Mouse (Mus musculus): Measurements from ENCODE around the gene Gfpt2. TPM values are rescaled to one million over a fixed set of nuclear protein-coding genes. Genes with fewer than 3 reads are reported as not detected.

The Gfpt2 gene
- polyA plus RNA-seq, 2 experiments = 0.39 to 0.90 TPM

- Histone ChIP-seq H3K27ac (no peak overlapping the region), H3K36me3 (replicated peaks; ENCODE audit: control insufficient read depth, insufficient read depth, low read depth) (no peaks in the 10 kb centered on the region), H3K4me1 (replicated peaks; ENCODE audit: control insufficient read depth in 2 of 2, insufficient read depth in 2 of 2, low read length in 1 of 2) (no peaks in the 10 kb centered on the region; a peak in 1 of 4 replicates), H3K27me3 (ENCODE audit: control insufficient read depth, insufficient read depth, low read length) (no peaks in the 10 kb centered on the region), H3K4me2 (ENCODE audit: low read depth) (no peak overlapping the region), H3K9me3 (ENCODE audit: control insufficient read depth, low read length) (no peaks in the 10 kb centered on the region), H3K9ac (replicated peaks) (no peak overlapping the region), H3K4me3 (ENCODE audit: insufficient read depth in 1 of 2, low read depth in 2 of 2, low read length in 2 of 2) (no peak overlapping the region)
- DNase-seq (ENCODE audit: low read depth in 3 of 3, low spot score in 3 of 3) (no peak), ATAC-seq (ENCODE audit: insufficient read depth) (no peak)
- WGBS (ENCODE audit: insufficient replicate concordance) = 70% methylated on average over 3 of the region's 3 CpGs
- TF ChIP-seq CTCF (IDR thresholded peaks at IDR 0.05; ENCODE audit: low read depth) (no peak), EP300 (IDR thresholded peaks at IDR 0.05; ENCODE audit: low read depth) (no peak)
Measured at GRCm38 (mm10) chr11:49758096-49758495, 35.9 kb upstream of the Gfpt2 start.

- no peak overlapping the region for H3K9ac ChIP-seq (replicated peaks)
- H3K27ac ChIP-seq = no peak overlapping the region
- 74% methylated on average over 5 of the region's 5 CpGs for WGBS (ENCODE audit: insufficient replicate concordance)
- H3K36me3 ChIP-seq (replicated peaks; ENCODE audit: control insufficient read depth, insufficient read depth, low read depth) = no peaks in the 10 kb centered on the region
- no peaks in the 10 kb centered on the region for H3K9me3 ChIP-seq (ENCODE audit: control insufficient read depth, low read length)
- ATAC-seq (ENCODE audit: insufficient read depth) (no peak), DNase-seq (ENCODE audit: low read depth in 3 of 3, low spot score in 3 of 3) (no peak)
- no peak for TF ChIP-seq EP300 (IDR thresholded peaks at IDR 0.05; ENCODE audit: low read depth)
- TF ChIP-seq CTCF (IDR thresholded peaks at IDR 0.05; ENCODE audit: low read depth) = no peak
- no peaks in the 10 kb centered on the region for H3K27me3 ChIP-seq (ENCODE audit: control insufficient read depth, insufficient read depth, low read length)
- peaks cover 11 to 15% of the 10 kb centered on the region in 2 experiments for H3K4me1 ChIP-seq (replicated peaks; ENCODE audit: control insufficient read depth in 2 of 2, insufficient read depth in 2 of 2, low read length in 1 of 2)
- H3K4me3 ChIP-seq (ENCODE audit: insufficient read depth in 1 of 2, low read depth in 2 of 2, low read length in 2 of 2) = no peak overlapping the region
- H3K4me2 ChIP-seq (ENCODE audit: low read depth) = no peak overlapping the region
Measured at GRCm38 (mm10) chr11:49761130-49761529, 32.8 kb upstream of the Gfpt2 start.

GRCm38 (mm10) chr11:49763555-49763954 lies 30.4 kb upstream of the Gfpt2 start:
- no peaks in the 10 kb centered on the region for H3K36me3 ChIP-seq (replicated peaks; ENCODE audit: control insufficient read depth, insufficient read depth, low read depth)
- no peak overlapping the region for H3K27ac ChIP-seq
- TF ChIP-seq EP300 (IDR thresholded peaks at IDR 0.05; ENCODE audit: low read depth) (no peak), CTCF (IDR thresholded peaks at IDR 0.05; ENCODE audit: low read depth) (no peak)
- no peak for DNase-seq (ENCODE audit: low read depth in 3 of 3, low spot score in 3 of 3)
- no peak overlapping the region for H3K4me2 ChIP-seq (ENCODE audit: low read depth)
- no peak overlapping the region for H3K4me3 ChIP-seq (ENCODE audit: insufficient read depth in 1 of 2, low read depth in 2 of 2, low read length in 2 of 2)
- no peaks in the 10 kb centered on the region for H3K27me3 ChIP-seq (ENCODE audit: control insufficient read depth, insufficient read depth, low read length)
- peaks cover 13 to 22% of the 10 kb centered on the region in 2 experiments for H3K4me1 ChIP-seq (replicated peaks; ENCODE audit: control insufficient read depth in 2 of 2, insufficient read depth in 2 of 2, low read length in 1 of 2)
- no peak overlapping the region for H3K9ac ChIP-seq (replicated peaks)
- no peak for ATAC-seq (ENCODE audit: insufficient read depth)
- no peaks in the 10 kb centered on the region for H3K9me3 ChIP-seq (ENCODE audit: control insufficient read depth, low read length)

- WGBS (ENCODE audit: insufficient replicate concordance) = 48% methylated on average over 4 of the region's 4 CpGs
- Histone ChIP-seq H3K27me3 (ENCODE audit: control insufficient read depth, insufficient read depth, low read length) (no peaks in the 10 kb centered on the region), H3K27ac (no peak overlapping the region), H3K36me3 (replicated peaks; ENCODE audit: control insufficient read depth, insufficient read depth, low read depth) (no peaks in the 10 kb centered on the region), H3K9ac (replicated peaks) (no peak overlapping the region), H3K9me3 (ENCODE audit: control insufficient read depth, low read length) (no peaks in the 10 kb centered on the region), H3K4me2 (ENCODE audit: low read depth) (no peak overlapping the region), H3K4me3 (ENCODE audit: insufficient read depth in 1 of 2, low read depth in 2 of 2, low read length in 2 of 2) (no peak overlapping the region), H3K4me1 (replicated peaks; ENCODE audit: control insufficient read depth in 2 of 2, insufficient read depth in 2 of 2, low read length in 1 of 2) (peaks cover 13 to 22% of the 10 kb centered on the region in 2 experiments)
- no peak for ATAC-seq (ENCODE audit: insufficient read depth)
- DNase-seq (ENCODE audit: low read depth in 3 of 3, low spot score in 3 of 3) = no peak
- TF ChIP-seq CTCF (IDR thresholded peaks at IDR 0.05; ENCODE audit: low read depth) (no peak), EP300 (IDR thresholded peaks at IDR 0.05; ENCODE audit: low read depth) (no peak)
Measured at GRCm38 (mm10) chr11:49764023-49764422, 30.0 kb upstream of the Gfpt2 start.

- Histone ChIP-seq H3K27me3 (ENCODE audit: control insufficient read depth, insufficient read depth, low read length) (no peaks in the 10 kb centered on the region), H3K27ac (no peak overlapping the region), H3K36me3 (replicated peaks; ENCODE audit: control insufficient read depth, insufficient read depth, low read depth) (no peaks in the 10 kb centered on the region), H3K4me3 (ENCODE audit: insufficient read depth in 1 of 2, low read depth in 2 of 2, low read length in 2 of 2) (no peak overlapping the region), H3K4me2 (ENCODE audit: low read depth) (peak overlapping the region; percentile 30; the same call in 1 of the 2 replicates), H3K9ac (replicated peaks) (no peak overlapping the region; the same call in 1 of the 2 replicates), H3K4me1 (replicated peaks; ENCODE audit: control insufficient read depth in 2 of 2, insufficient read depth in 2 of 2, low read length in 1 of 2) (peaks cover 13 to 22% of the 10 kb centered on the region in 2 experiments), H3K9me3 (ENCODE audit: control insufficient read depth, low read length) (no peaks in the 10 kb centered on the region)
- WGBS (ENCODE audit: insufficient replicate concordance) = 29% methylated on average over 8 of the region's 8 CpGs
- no peak for DNase-seq (ENCODE audit: low read depth in 3 of 3, low spot score in 3 of 3)
- TF ChIP-seq CTCF (IDR thresholded peaks at IDR 0.05; ENCODE audit: low read depth) = no peak
- TF ChIP-seq EP300 (IDR thresholded peaks at IDR 0.05; ENCODE audit: low read depth) = no peak
- no peak for ATAC-seq (ENCODE audit: insufficient read depth)
Measured at GRCm38 (mm10) chr11:49764639-49765299, 29.2 kb upstream of the Gfpt2 start.
